Mouse (Mus musculus) MEL (cell line): ENCODE measurements around the gene Tspan11. TPM values are rescaled to one million over a fixed set of nuclear protein-coding genes. Genes with fewer than 3 reads are reported as not detected.

Experiments used
- DNase-seq: peaks from one replicate; pipeline ENCODE4 v3.0.0; 2011; ENCODE audit warnings: low read depth, low spot score
- H3K27ac ChIP-seq: 2 replicates; pipeline ENCODE4 v1.5.1; 2012; ENCODE audit warnings: low read depth, mild to moderate bottlenecking, control low read depth, low read length, moderate library complexity; ENCODE audit not compliant: control insufficient read depth
- H3K27me3 ChIP-seq, 2 experiments: fragments of 150-350 bp in 1 of 2; sonication (generic) in 1 of 2; 2 replicates each; pipeline ENCODE4 v1.6.1; 2012; ENCODE audit warnings: low read length in 2 of 2, mild to moderate bottlenecking in 2 of 2, improper control_type of control experiment in 1 of 2, moderate library complexity in 1 of 2; ENCODE audit not compliant: insufficient read depth in 2 of 2, control insufficient read depth in 1 of 2
- H3K36me3 ChIP-seq, 2 experiments: 2 replicates each; pipeline ENCODE4 v1.6.1; 2012 to 2014; ENCODE audit warnings: low read length in 2 of 2, improper control_type of control experiment in 1 of 2, inconsistent platforms in 1 of 2, mild to moderate bottlenecking in 1 of 2; ENCODE audit not compliant: insufficient read depth in 2 of 2, control insufficient read depth in 1 of 2
- H3K4me1 ChIP-seq, 2 experiments: fragments of 150-350 bp in 1 of 2; sonication (generic) in 1 of 2; 2 replicates each; pipeline ENCODE4 v1.6.1; 2012; ENCODE audit warnings: low read length in 2 of 2, improper control_type of control experiment in 1 of 2, mild to moderate bottlenecking in 1 of 2; ENCODE audit not compliant: insufficient read depth in 2 of 2, control insufficient read depth in 1 of 2
- H3K4me3 ChIP-seq, 2 experiments: fragments of 150-350 bp in 1 of 2; sonication (generic) in 1 of 2; 2 replicates each; pipeline ENCODE4 v1.5.1; 2012; ENCODE audit warnings: low read depth in 2 of 2, low read length in 2 of 2, mild to moderate bottlenecking in 2 of 2, moderate library complexity in 2 of 2, control low read depth in 1 of 2, improper control_type of control experiment in 1 of 2; ENCODE audit not compliant: control insufficient read depth in 1 of 2, insufficient read depth in 1 of 2
- H3K79me2 ChIP-seq: 2 replicates; pipeline ENCODE4 v1.6.1; 2012; ENCODE audit warnings: mild to moderate bottlenecking, low read length, moderate library complexity; ENCODE audit not compliant: control insufficient read depth, poor library complexity, insufficient read depth
- H3K9ac ChIP-seq: 2 replicates; pipeline ENCODE4 v1.6.1; 2012; ENCODE audit warnings: low read depth, mild to moderate bottlenecking, control low read depth, low read length, moderate library complexity; ENCODE audit not compliant: control insufficient read depth, poor library complexity, severe bottlenecking
- H3K9me3 ChIP-seq: fragments of 150-350 bp; sonication (generic); replicated peaks from 2 replicates; pipeline ENCODE4 v1.6.1; 2012; ENCODE audit warnings: mild to moderate bottlenecking, low read length, improper control_type of control experiment, moderate library complexity; ENCODE audit not compliant: insufficient read depth
- CHD1 ChIP-seq: IDR thresholded peaks from 2 replicates; pipeline ENCODE4 v1.6.1; 2012; ENCODE audit warnings: low read depth, mild to moderate bottlenecking, inconsistent platforms, low read length, improper control_type of control experiment
- CHD2 ChIP-seq: IDR thresholded peaks from 2 replicates; pipeline ENCODE4 v1.6.1; 2011; ENCODE audit warnings: low read length, improper control_type of control experiment
- E2F4 ChIP-seq: IDR thresholded peaks from 2 replicates; pipeline ENCODE4 v1.6.1; 2011; ENCODE audit warnings: low read depth, low read length, improper control_type of control experiment, borderline replicate concordance
- ETS1 ChIP-seq: IDR thresholded peaks from 2 replicates; pipeline ENCODE4 v1.6.1; 2012; ENCODE audit warnings: low read depth, mild to moderate bottlenecking, inconsistent platforms, low read length, improper control_type of control experiment, moderate library complexity
- HCFC1 ChIP-seq: IDR thresholded peaks from 2 replicates; pipeline ENCODE4 v1.6.1; 2012; ENCODE audit warnings: low read depth, mild to moderate bottlenecking, inconsistent platforms, low read length, improper control_type of control experiment, moderate library complexity
- JUND ChIP-seq: IDR thresholded peaks from 2 replicates; pipeline ENCODE4 v1.6.1; 2011; ENCODE audit warnings: low read depth, mild to moderate bottlenecking, improper control_type of control experiment, low read length
- KAT2A ChIP-seq: conservative IDR thresholded peaks from 2 replicates; pipeline ENCODE4 v1.6.1; 2012; ENCODE audit warnings: low read depth, low read length, improper control_type of control experiment, inconsistent platforms
- MAFK ChIP-seq: IDR thresholded peaks from 2 replicates; pipeline ENCODE4 v1.6.1; 2011; ENCODE audit warnings: low read depth, mild to moderate bottlenecking, low read length, improper control_type of control experiment, borderline replicate concordance
- MAX ChIP-seq: IDR thresholded peaks from 2 replicates; pipeline ENCODE4 v1.6.1; 2011; ENCODE audit warnings: low read length, improper control_type of control experiment
- MXI1 ChIP-seq: IDR thresholded peaks from 2 replicates; pipeline ENCODE4 v1.6.1; 2011; ENCODE audit warnings: mild to moderate bottlenecking, low read depth, low read length, improper control_type of control experiment
- NELFE ChIP-seq: IDR thresholded peaks from 2 replicates; pipeline ENCODE4 v1.6.1; 2011; ENCODE audit warnings: low read depth, low read length, improper control_type of control experiment
- NRF1 ChIP-seq: IDR thresholded peaks from 2 replicates; pipeline ENCODE4 v1.6.1; 2014; ENCODE audit warnings: low read depth, mild to moderate bottlenecking, inconsistent platforms, low read length, improper control_type of control experiment, moderate library complexity; ENCODE audit not compliant: poor library complexity, insufficient read depth, severe bottlenecking
- POLR2A ChIP-seq, 2 experiments: IDR thresholded peaks; 2 replicates each; pipeline ENCODE4 v1.6.1; 2011 to 2012; ENCODE audit warnings: low read length in 2 of 2, mild to moderate bottlenecking in 2 of 2, control low read depth in 1 of 2, improper control_type of control experiment in 1 of 2, low read depth in 1 of 2, moderate library complexity in 1 of 2; ENCODE audit not compliant: control insufficient read depth in 1 of 2, insufficient read depth in 1 of 2, poor library complexity in 1 of 2
- POLR2AphosphoS5 ChIP-seq: IDR thresholded peaks from 2 replicates; pipeline ENCODE4 v1.6.1; 2012; ENCODE audit warnings: low read depth, borderline replicate concordance, mild to moderate bottlenecking, inconsistent platforms, low read length, moderate library complexity, mixed read lengths
- RAD21 ChIP-seq: IDR thresholded peaks from 2 replicates; pipeline ENCODE4 v1.6.1; 2011; ENCODE audit warnings: mild to moderate bottlenecking, low read depth, low read length, improper control_type of control experiment
- RCOR1 ChIP-seq: IDR thresholded peaks from 2 replicates; pipeline ENCODE4 v1.6.1; 2012; ENCODE audit warnings: low read depth, mild to moderate bottlenecking, inconsistent platforms, low read length, improper control_type of control experiment
- SIN3A ChIP-seq: IDR thresholded peaks from 2 replicates; pipeline ENCODE4 v1.6.1; 2012; ENCODE audit warnings: low read length, improper control_type of control experiment, inconsistent platforms
- TAL1 ChIP-seq: IDR thresholded peaks from 2 replicates; pipeline ENCODE4 v1.6.1; 2012; ENCODE audit warnings: mild to moderate bottlenecking, inconsistent platforms, low read length, moderate library complexity, mixed read lengths
- TBP ChIP-seq: IDR thresholded peaks from 2 replicates; pipeline ENCODE4 v1.8.0; 2011; ENCODE audit warnings: low read depth, low read length, improper control_type of control experiment
- TCF12 ChIP-seq: IDR thresholded peaks from 2 replicates; pipeline ENCODE4 v1.6.1; 2014; ENCODE audit warnings: low read depth, mild to moderate bottlenecking, inconsistent platforms, low read length, improper control_type of control experiment, moderate library complexity
- USF2 ChIP-seq, 2 experiments: IDR thresholded peaks; 2 replicates each; pipeline ENCODE4 v1.6.1; 2011 to 2012; ENCODE audit warnings: improper control_type of control experiment in 2 of 2, low read length in 2 of 2, borderline replicate concordance in 1 of 2, inconsistent platforms in 1 of 2, low read depth in 1 of 2, mild to moderate bottlenecking in 1 of 2; ENCODE audit not compliant: insufficient read depth in 1 of 2
- ZC3H11A ChIP-seq: IDR thresholded peaks from 2 replicates; pipeline ENCODE4 v1.6.1; 2012; ENCODE audit warnings: low read depth, mild to moderate bottlenecking, inconsistent platforms, low read length, improper control_type of control experiment
- ZKSCAN1 ChIP-seq: IDR thresholded peaks from 2 replicates; pipeline ENCODE4 v1.6.1; 2012; ENCODE audit warnings: low read depth, mild to moderate bottlenecking, inconsistent platforms, low read length, improper control_type of control experiment, moderate library complexity
- ZMIZ1 ChIP-seq: IDR thresholded peaks from 2 replicates; pipeline ENCODE4 v1.6.1; 2012; ENCODE audit warnings: low read depth, mild to moderate bottlenecking, inconsistent platforms, low read length, improper control_type of control experiment, moderate library complexity
- polyA plus RNA-seq, 2 experiments: library from polyadenylated mRNA; stranded (reverse) in 1 of 2; unstranded in 1 of 2; fragments of >175 nt in 1 of 2; fragments of >200 nt in 1 of 2; gene quantifications; 2 replicates each; pipeline versions ENCODE4 v1.2.1 to v1.2.4; 2012; ENCODE audit warnings: low replicate concordance in 2 of 2, low read depth in 1 of 2; ENCODE audit not compliant: insufficient read length in 2 of 2, insufficient read depth in 1 of 2, missing spikeins in 1 of 2
- total RNA-seq: library from RNA; depleted of rRNA; stranded (reverse); fragments of 300-350 nt; gene quantifications from 2 replicates; pipeline ENCODE4 v1.2.3, GENCODE M21; 2012

Tspan11 gene
- total and polyA plus RNA-seq, 3 experiments: not detected

DNA sequence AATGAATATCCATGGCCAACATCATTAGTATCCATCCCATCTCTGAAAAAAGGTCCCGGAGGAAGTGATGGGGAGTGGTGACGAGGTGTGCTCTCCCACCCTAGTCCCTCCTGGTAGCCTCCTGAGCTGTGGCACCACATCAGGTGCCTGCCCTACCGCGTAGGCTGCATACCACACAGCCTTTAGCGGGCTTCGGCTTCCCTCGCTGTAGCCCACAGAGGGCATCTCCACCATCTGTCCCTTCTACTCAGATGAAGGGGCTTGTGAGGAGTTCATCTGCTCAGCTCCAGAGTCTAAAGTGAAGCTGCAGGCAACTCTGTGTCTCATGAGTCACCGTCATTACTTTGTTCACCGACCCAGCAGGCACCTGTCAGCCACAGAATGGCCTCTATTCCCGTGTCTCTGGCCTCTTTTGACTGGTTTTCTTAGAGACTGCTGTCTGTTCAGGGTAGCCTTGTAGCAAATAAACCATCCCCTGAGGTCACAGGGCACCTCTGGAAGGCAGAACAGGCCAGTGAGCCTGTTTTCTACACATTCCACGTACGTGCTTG lies 101.6 kb downstream of the Tspan11 start:
- TF ChIP-seq NRF1: no peak
- TF ChIP-seq USF2 (IDR thresholded peaks at IDR 0.05; ENCODE audit: borderline replicate concordance in 1 of 2, insufficient read depth in 1 of 2, low read depth in 1 of 2, low read length in 2 of 2): no peak
- TF ChIP-seq POLR2AphosphoS5: no peak
- TF ChIP-seq MXI1: no peak
- TF ChIP-seq NELFE: no peak
- no peak for TF ChIP-seq ZMIZ1
- no peak for TF ChIP-seq KAT2A
- no peak for TF ChIP-seq JUND
- no peak for TF ChIP-seq ETS1
- TF ChIP-seq RAD21: no peak
- no peak for TF ChIP-seq MAFK
- TF ChIP-seq CHD2: no peak
- no peak for TF ChIP-seq POLR2A (IDR thresholded peaks at IDR 0.05; ENCODE audit: control insufficient read depth in 1 of 2, insufficient read depth in 1 of 2, low read depth in 1 of 2, low read length in 2 of 2, poor library complexity in 1 of 2)
- no peak for TF ChIP-seq TBP
- no peak for TF ChIP-seq HCFC1
- TF ChIP-seq SIN3A: no peak
- no peak for TF ChIP-seq MAX
- no peak for TF ChIP-seq TAL1
- no peak for TF ChIP-seq RCOR1
- no peak for TF ChIP-seq CHD1
- no peaks in the 10 kb centered on the region for H3K4me1 ChIP-seq
- H3K36me3 ChIP-seq: no peaks in the 10 kb centered on the region
- no peaks in the 10 kb centered on the region for H3K9me3 ChIP-seq
- H3K27ac ChIP-seq: no peak overlapping the region
- no peaks in the 10 kb centered on the region for H3K79me2 ChIP-seq
- H3K27me3 ChIP-seq: no peaks in the 10 kb centered on the region
- DNase-seq: no peak
- H3K4me3 ChIP-seq: no peak overlapping the region
- H3K9ac ChIP-seq: no peak overlapping the region

DNA sequence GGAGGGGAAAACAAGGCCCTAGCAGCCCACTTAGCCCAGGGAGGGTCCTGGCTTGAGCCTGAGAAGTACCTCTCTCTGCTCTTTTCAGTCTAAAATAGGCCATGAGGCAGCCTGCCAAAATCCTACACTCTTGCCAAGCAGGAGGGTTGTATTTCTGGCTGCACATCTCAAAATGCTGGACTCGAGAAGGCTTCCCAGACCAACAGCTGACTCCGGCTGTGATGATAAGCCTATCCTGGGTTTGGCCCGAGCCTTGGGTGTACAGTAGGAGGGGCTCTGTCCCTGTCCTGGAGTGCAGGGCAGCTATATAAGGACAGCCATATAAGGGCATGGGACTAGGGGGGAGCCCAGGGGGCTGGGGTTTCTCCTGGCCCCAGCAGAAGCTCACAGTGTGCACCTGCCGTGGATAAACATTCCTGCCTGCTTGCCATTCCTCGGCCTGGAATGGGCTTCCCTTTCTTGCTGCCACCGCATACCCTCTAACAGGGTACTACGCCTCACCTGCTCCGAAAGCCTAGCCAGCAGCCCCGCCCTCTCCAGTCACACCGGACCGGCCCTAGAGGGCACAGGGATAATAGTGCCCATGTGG lies 102.3 kb downstream of the Tspan11 start:
- Histone ChIP-seq H3K79me2 (no peaks in the 10 kb centered on the region), H3K27me3 (no peaks in the 10 kb centered on the region)
- TF ChIP-seq E2F4: no peak
- TF ChIP-seq TCF12: no peak
- TF ChIP-seq MXI1: no peak
- TF ChIP-seq ZKSCAN1: no peak
- TF ChIP-seq ETS1: no peak
- TF ChIP-seq TBP: no peak
- TF ChIP-seq ZC3H11A: no peak
- TF ChIP-seq, all 39 proteins: peak for 0
- Histone ChIP-seq H3K36me3 (no peaks in the 10 kb centered on the region), H3K4me3 (no peak overlapping the region), H3K9ac (no peak overlapping the region), H3K9me3 (no peaks in the 10 kb centered on the region), H3K4me1 (no peaks in the 10 kb centered on the region), H3K27ac (no peak overlapping the region)
- no peak for DNase-seq
